Mouse (Mus musculus) embryonic fibroblast, embryonic 13.5 days (primary cell): ENCODE data around the gene Uqcrq. TPM values are rescaled to one million over a fixed set of nuclear protein-coding genes. Genes with fewer than 3 reads are reported as not detected.
"Not testable (repeated sequence)": the region's sequence is repeated elsewhere in the genome, so short reads cannot be mapped to it uniquely, and the experiment has no call there.

ENCODE experiments used
- H3K27ac ChIP-seq: 2 replicates; pipeline ENCODE4 v1.5.1; 2012; ENCODE audit warnings: low read length, control low read depth, inconsistent platforms; ENCODE audit not compliant: insufficient read depth
- H3K4me1 ChIP-seq: 2 replicates; pipeline ENCODE4 v1.6.1; 2011; ENCODE audit warnings: low read length; ENCODE audit not compliant: control insufficient read depth, insufficient read depth
- H3K4me3 ChIP-seq: 2 replicates; pipeline ENCODE4 v1.5.1; 2011; ENCODE audit warnings: mild to moderate bottlenecking, control low read depth, low read length; ENCODE audit not compliant: insufficient read depth
- CTCF ChIP-seq: IDR thresholded peaks from 2 replicates; pipeline ENCODE4 v1.5.1; 2011; ENCODE audit warnings: mild to moderate bottlenecking, control low read depth, low read length, moderate library complexity, borderline replicate concordance; ENCODE audit not compliant: insufficient read depth
- POLR2A ChIP-seq: IDR thresholded peaks from 2 replicates; pipeline ENCODE4 v1.6.1; 2011; ENCODE audit warnings: low read depth, mild to moderate bottlenecking, control low read depth, low read length, moderate library complexity
- polyA plus RNA-seq: library from polyadenylated mRNA; stranded (reverse); fragments of >200 nt; gene quantifications from 2 replicates; pipeline ENCODE4 v1.2.4, GENCODE M21; 2011; ENCODE audit warnings: low read depth; ENCODE audit not compliant: missing spikeins, insufficient read length

Uqcrq gene
- polyA plus RNA-seq, 1 experiment = 361 TPM

DNA sequence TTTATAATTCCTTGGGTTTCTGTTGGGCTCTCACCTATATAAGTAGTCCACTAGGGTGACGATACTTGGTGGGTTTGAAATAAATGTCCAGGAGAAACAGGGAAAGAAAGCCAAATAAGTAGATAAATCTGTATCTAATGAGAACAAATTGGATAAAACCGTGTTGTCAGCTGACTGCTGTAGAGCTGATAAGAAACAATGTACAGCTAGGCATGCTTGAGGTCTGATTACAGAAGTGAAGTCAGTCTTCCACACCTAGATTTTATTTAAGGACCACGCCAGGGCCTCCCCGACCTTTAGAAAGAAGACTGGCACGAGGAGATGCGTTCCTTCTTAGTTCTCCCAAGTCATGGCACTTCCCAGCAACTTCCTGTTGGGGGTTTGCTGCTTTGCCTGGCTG, 2.4 kb upstream of the Uqcrq start:
- TF ChIP-seq CTCF = no peak
- TF ChIP-seq POLR2A = no peak
- Histone ChIP-seq H3K27ac (no peak overlapping the region), H3K4me1 (peaks cover 4% of the 10 kb centered on the region; the same call in 1 of the 2 replicates), H3K4me3 (no peak overlapping the region)

DNA sequence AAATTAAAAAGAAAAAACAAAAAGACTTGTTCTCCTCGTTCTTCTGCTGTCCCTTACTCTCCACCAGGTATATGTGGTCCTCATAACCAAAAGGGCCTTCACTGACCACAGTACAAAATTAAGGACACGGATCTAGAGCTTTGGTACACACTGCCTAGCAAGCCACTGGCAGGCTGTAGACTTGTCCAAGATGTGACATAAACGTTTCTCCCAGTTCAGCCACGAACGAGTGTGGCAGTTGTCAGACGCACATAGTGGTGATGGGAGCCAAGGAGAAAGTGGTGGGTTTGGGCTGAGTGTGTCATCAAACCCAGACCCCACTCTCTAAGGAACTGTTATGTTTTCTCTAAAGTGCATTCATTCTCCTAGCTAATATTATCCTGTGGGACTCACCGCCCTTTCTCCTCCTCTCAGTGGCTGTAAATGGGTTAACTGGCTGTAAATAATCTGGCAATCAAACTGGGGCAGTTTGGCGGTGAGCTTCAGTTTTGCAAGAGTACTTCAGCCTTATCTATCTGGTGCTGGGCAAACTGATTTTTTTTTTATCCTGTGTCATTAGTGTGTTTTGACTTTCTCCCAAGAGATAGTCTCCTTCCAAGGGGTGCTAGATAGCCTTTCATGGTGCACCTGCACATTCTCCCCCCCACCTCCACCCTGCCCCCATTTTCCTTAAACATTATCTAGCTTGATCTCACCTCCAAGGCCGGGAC, 871 bp upstream of the Uqcrq start:
- TF ChIP-seq CTCF (no peak), POLR2A (no peak)
- Histone ChIP-seq H3K4me1 (peaks cover 4% of the 10 kb centered on the region; the same call in 1 of the 2 replicates), H3K27ac (peak overlapping the region; percentile 12; the same call in 1 of the 2 replicates), H3K4me3 (peak overlapping the region; percentile 33)

DNA sequence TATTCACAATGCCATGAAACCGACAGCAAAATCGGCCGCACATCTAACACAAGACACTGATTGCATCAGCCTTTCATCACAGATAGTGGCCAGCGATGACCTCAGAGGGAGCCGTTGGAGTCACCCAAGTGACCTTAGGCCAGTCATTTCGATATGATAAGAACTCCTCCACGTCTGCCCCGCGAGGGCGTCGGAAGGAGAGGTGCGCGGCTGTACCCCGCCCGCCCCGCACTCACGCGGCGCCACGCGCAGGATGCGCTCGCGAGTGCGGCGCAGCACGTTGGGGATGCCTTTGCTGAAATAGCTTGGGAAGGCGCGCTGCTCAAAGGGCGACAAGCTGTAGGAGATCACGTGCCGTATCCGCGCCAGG, 346 bp downstream of the Uqcrq start:
- TF ChIP-seq POLR2A (0 out of 2 replicates have a peak, but pooled peaks have one; percentile 26), CTCF (no peak)
- peak overlapping the region; percentile 53 for H3K27ac ChIP-seq
- H3K4me3 ChIP-seq = peak overlapping the region; percentile 78
- H3K4me1 ChIP-seq = peaks cover 4% of the 10 kb centered on the region; the same call in 1 of the 2 replicates

DNA sequence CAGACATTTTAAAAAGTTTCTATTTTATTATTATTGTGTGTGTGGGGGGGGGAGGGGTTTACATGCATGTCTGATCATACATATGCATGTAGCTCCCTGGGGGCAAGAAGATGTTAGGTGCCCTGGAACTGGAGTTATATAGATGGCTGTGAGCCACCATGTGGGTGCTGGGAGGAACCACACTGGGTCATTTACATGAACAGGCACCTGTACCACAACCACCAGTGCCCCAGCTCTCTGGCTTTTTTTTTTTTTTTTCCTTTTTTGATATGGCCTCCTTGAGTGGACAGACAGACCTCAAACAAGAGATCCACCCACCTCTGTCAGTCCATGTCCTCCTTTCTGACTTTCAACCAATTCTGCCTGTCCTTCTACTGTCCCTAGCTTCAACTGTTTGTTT, 1.4 kb downstream of the Uqcrq start:
- Histone ChIP-seq H3K27ac (no peak overlapping the region), H3K4me1 (peaks cover 4% of the 10 kb centered on the region; the same call in 1 of the 2 replicates), H3K4me3 (peak overlapping the region; percentile 78)
- TF ChIP-seq POLR2A (no peak), CTCF (no peak)

DNA sequence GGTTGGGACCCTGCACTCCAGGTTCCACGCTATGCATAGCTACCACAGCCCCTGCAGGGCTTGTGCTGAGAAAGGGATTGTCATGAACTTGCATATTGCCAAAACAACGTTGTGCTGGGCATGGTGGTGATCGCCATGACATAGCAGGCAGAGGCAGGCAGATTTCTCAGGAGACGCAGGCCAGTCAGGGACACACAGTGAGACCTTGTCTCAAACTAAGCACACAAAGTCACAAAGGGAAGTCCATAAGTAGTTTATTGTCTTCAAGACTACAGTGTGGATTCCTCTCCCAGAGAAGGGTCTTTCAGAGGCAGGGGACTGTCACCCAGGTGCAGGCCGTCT, 1.9 kb downstream of the Uqcrq start:
- Histone ChIP-seq H3K4me3 (no peak overlapping the region), H3K4me1 (peaks cover 4% of the 10 kb centered on the region; the same call in 1 of the 2 replicates), H3K27ac (no peak overlapping the region)
- TF ChIP-seq POLR2A = 0 out of 2 replicates have a peak, but pooled peaks have one; percentile 7
- TF ChIP-seq CTCF = no peak

DNA sequence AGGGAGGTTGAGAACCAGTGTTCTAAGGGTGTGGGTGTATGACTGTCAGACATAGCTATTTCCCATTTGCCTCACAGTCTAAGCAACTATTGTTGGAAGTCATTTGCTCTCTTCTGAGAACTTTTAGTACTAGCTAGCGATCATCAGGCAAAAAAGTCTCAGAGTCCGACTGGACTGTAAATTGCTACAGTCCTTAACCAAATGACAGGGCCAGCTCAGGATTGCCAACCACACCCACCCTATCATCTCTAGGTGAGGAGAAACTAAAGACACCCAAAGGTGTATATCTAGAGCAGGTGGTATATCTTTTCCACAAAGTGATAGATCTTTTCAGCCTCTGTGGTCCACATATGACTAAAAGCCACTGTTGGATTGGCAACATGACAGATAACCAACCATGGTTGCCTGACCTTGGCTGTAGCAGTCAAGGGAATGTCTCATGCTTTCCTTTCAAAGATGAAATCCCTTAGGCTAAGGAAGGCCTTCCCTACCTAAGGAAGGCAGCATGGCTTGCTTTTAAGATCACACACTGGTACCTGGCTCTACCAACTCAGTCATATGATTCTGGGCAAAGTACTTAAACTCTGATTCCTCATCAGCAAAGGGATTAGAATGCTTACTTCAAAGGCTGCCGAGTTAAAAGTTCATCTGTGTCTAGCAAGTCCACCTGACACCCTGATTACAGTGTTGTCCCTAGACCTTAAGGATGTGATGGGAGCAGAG, 2.5 kb downstream of the Uqcrq start:
- no peak for TF ChIP-seq CTCF
- 0 out of 2 replicates have a peak, but pooled peaks have one; percentile 3 for TF ChIP-seq POLR2A
- Histone ChIP-seq H3K4me3 (no peak overlapping the region), H3K27ac (no peak overlapping the region), H3K4me1 (peaks cover 4% of the 10 kb centered on the region; the same call in 1 of the 2 replicates)

DNA sequence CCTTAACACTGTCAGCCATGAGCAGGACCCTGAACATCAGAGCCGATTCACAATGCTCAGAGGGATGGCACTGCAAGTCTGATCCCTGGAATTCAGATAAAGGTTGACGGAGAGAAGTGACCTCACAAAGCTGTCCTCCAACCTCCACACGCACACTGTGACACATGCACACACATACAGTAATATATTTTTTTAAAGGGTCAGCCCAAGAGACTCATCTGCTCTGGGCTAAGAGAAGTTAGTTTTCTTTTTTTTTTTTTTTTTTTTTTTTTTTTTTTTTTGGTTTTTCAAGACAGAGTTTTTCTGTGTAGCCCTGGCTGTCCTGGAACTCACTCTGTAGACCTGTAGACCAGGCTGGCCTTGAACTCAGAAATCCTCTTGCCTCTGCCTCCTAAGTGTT, 3.7 kb downstream of the Uqcrq start:
- H3K4me3 ChIP-seq, H3K27ac ChIP-seq, H3K4me1 ChIP-seq: not testable (repeated sequence)

DNA sequence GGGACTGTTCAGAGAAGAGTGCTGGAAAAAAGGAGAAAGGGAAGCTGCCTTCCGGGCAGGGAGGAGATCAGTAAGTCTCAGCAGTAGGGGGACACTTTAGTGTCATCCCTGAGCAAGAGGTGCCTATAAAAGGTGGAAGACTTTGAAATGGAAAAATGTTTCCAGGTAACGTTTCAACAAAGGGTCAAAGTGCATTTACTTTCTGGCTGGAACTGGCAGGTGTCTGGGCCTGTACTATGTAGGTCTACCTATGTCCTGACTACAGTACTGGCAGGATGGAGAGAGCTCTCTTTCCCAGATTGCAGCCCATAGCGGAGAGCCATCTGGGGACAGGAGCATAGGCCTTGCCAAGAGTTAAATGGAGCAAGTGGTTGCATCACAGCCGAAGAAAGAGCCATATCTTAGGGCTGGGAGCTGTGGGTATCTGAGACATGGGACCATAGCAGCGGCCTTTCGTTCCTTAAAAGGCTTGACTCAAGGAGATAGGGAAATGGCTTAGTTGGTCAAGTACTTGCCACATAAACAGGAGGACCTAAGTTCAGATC, 4.8 kb downstream of the Uqcrq start:
- H3K4me3 ChIP-seq = no peak overlapping the region
- peaks cover 4% of the 10 kb centered on the region; the same call in 1 of the 2 replicates for H3K4me1 ChIP-seq
- no peak overlapping the region for H3K27ac ChIP-seq
- TF ChIP-seq CTCF = no peak
- TF ChIP-seq POLR2A = no peak

DNA sequence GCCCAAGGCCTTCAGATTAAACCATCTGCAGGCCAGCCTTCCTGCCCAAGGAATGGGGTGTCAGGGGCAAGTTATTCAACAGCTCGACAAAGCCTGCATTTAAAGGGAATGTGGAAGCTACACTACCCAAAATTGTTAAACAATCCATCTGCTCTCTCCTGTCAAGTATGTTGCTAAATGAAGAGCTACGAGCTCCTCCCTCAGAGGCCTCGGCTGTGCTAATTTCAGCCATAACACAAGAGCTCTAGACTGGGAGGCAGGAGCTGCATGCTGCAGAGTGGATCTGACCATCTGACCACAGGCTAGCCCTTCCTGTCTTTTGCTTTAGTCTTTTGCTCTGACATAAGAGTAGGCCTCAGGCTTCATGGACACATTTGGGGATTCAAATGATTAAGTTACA, 5.4 kb downstream of the Uqcrq start:
- no peak overlapping the region for H3K27ac ChIP-seq
- peaks cover 4% of the 10 kb centered on the region; the same call in 1 of the 2 replicates for H3K4me1 ChIP-seq
- no peak overlapping the region for H3K4me3 ChIP-seq
- no peak for TF ChIP-seq CTCF
- TF ChIP-seq POLR2A = no peak

DNA sequence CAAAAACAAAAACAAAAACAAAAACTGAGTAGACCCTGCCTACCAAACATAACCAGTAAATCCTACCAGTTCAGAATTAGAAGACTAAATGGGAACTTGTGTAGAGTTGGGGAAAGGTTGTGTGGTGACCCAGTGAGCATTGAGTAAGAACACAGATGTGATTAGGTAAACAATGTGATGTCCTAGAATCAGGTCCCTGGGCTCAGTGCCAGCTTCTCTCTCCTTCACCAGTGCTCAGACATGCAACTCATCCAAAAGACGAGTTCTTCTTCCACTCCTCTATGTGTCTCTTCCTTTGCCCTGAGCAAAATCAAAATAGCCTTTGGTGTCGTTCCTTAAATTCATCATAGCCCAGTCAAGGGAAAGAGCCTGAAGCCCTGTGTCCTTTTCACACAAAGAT, 5.8 kb downstream of the Uqcrq start:
- H3K4me1 ChIP-seq = peaks cover 4% of the 10 kb centered on the region; the same call in 1 of the 2 replicates
- H3K4me3 ChIP-seq = no peak overlapping the region
- H3K27ac ChIP-seq = no peak overlapping the region
- TF ChIP-seq POLR2A (no peak), CTCF (no peak)
